15 mouse cellular contexts compared by ENCODE assay signal in genomic region chr2:68884573-68884972, GRCm38 (mm10). TPM values are rescaled to one million over a fixed set of nuclear protein-coding genes. Genes with fewer than 3 reads are reported as not detected.
DNase-seq lines count a peak whose midpoint lies in the region; TF ChIP-seq lines count a peak whose summit lies in the region.
"Had no signal": no experiment of that assay in that cellular context is flagged by ENCODE, and none has a peak within 500 bp of the region (broad histone marks: within the 10 kb centered on the region; RNA-seq: fewer than 3 reads in every experiment).

No protein-coding gene starts in this region.

- H3K4me2 ChIP-seq in myocyte (ENCODE audit: low read depth): peak overlapping the region; percentile 57
- H3K4me2 ChIP-seq: forebrain, embryonic 12.5 days; kidney, embryonic 15.5 days had no signal

- H3K36me3 ChIP-seq in myocyte (ENCODE audit: control insufficient read depth, insufficient read depth): no peaks in the 10 kb centered on the region
- H3K36me3 ChIP-seq: forebrain, embryonic 12.5 days had no signal

- no peak for TF ChIP-seq POLR2A in myocyte (IDR thresholded peaks at IDR 0.05; ENCODE audit: insufficient read length, low read depth)

- peak; percentile 35 to 67 for DNase-seq in layer of hippocampus, adult 18-20 months (ENCODE audit: low spot score in 2 of 2)
- no peak for DNase-seq in layer of hippocampus, postnatal 10 days (ENCODE audit: low spot score in 2 of 2)
- peak; percentile 91 for DNase-seq in brain, adult 2 months (ENCODE audit: low read depth, low spot score)
- peak; percentile 46 to 55 for DNase-seq in layer of hippocampus, postnatal 36 days
- no peak for DNase-seq in cerebellum, postnatal 36 days
- DNase-seq in testis, postnatal 10 days (ENCODE audit: low spot score): no peak
- DNase-seq: adrenal gland, postnatal 10 days; cerebellum, adult 9-10 months; heart, adult 18-20 months; liver, postnatal 0 days; thymus, postnatal 14 days had no signal

- H3K79me2 ChIP-seq in myocyte (ENCODE audit: control insufficient read depth, insufficient read depth): peaks cover 82% of the 10 kb centered on the region

- H3ac ChIP-seq in myocyte (ENCODE audit: control insufficient read depth, insufficient read length): no peak overlapping the region

- H3K27me3 ChIP-seq in myocyte (ENCODE audit: control insufficient read depth, insufficient read depth, insufficient read length): no peaks in the 10 kb centered on the region
- H3K27me3 ChIP-seq: CH12.LX; forebrain, embryonic 12.5 days; kidney, embryonic 15.5 days had no signal

- H3K4me3 ChIP-seq in myocyte: no peak overlapping the region
- H3K4me3 ChIP-seq: forebrain, embryonic 12.5 days; kidney, embryonic 15.5 days had no signal

TF ChIP-seq in myocyte, 11 proteins besides CTCF, POLR2A, EP300 and RAD21:
- TF ChIP-seq TCF12 (IDR thresholded peaks at IDR 0.05; ENCODE audit: insufficient read depth, poor library complexity, severe bottlenecking) (no peak), TCF3 (IDR thresholded peaks at IDR 0.05; ENCODE audit: insufficient read length, low read depth) (no peak), MAX (IDR thresholded peaks at IDR 0.05; ENCODE audit: low read depth) (peak; percentile 19), E2F4 (IDR thresholded peaks at IDR 0.05; ENCODE audit: insufficient read depth) (no peak), USF1 (IDR thresholded peaks at IDR 0.05; ENCODE audit: low read depth) (no peak)

RNA-seq across cellular contexts. Expression of gene Cers6, which starts 23.3 kb away (rescaled TPM):
- 10 to 100 TPM; 91.3 to 95.4 TPM for total RNA-seq in layer of hippocampus, adult 18-20 months (2021)
- total RNA-seq in layer of hippocampus, postnatal 10 days (2021): 10 to 100 TPM; 70.5 to 77.3 TPM
- total RNA-seq in layer of hippocampus, postnatal 36 days (2021): 100 to 1,000 TPM in 1 of 2 experiments, 10 to 100 TPM in 1; 96.5 to 109 TPM
- 16.5 TPM for polyA plus RNA-seq in myocyte (2012; fragmentation: generic; extraction: Trizol)
- total RNA-seq: CH12.LX had no signal

Comparison
In these comparisons a context has a peak if more than half of its experiments do, and no peak if none do; other contexts are left out.
1. DNase-seq: peak in layer of hippocampus, adult 18-20 months (2 of 2), brain, adult 2 months (single experiment) and layer of hippocampus, postnatal 36 days (2 of 2); none in layer of hippocampus, postnatal 10 days (0 of 2), cerebellum, postnatal 36 days (0 of 2) and testis, postnatal 10 days (single experiment).